8 mouse cellular contexts compared by ENCODE assay signal in genomic region chr1:185203196-185203908, GRCm38 (mm10). TPM values are rescaled to one million over a fixed set of nuclear protein-coding genes. Genes with fewer than 3 reads are reported as not detected.
A peak's percentile ranks its signal among the peaks of the same experiment; 100 is the strongest.
DNase-seq lines count a peak whose midpoint lies in the region; ATAC-seq and TF ChIP-seq lines count a peak whose summit lies in the region.

No protein-coding gene starts in this region.

- no peak for TF ChIP-seq CTCF in brain, embryonic 14.5 days (IDR thresholded peaks at IDR 0.05; ENCODE audit: borderline replicate concordance, extremely low read depth, insufficient read depth, insufficient read length)

- H3K4me3 ChIP-seq in hindbrain, embryonic 14.5 days (replicated peaks; ENCODE audit: low read length) = peak overlapping the region; percentile 85
- peak overlapping the region; percentile 91 for H3K4me3 ChIP-seq in liver, embryonic 12.5 days
- peak overlapping the region; percentile 49 for H3K4me3 ChIP-seq in myocyte

- 4% methylated on average over 23 of the region's 23 CpGs for WGBS in hindbrain, embryonic 14.5 days
- WGBS in liver, embryonic 12.5 days (ENCODE audit: insufficient replicate concordance) = 7% methylated on average over 23 of the region's 23 CpGs

- H3ac ChIP-seq in myocyte (ENCODE audit: control insufficient read depth, insufficient read length) = peak overlapping the region; percentile 26

- H3K79me2 ChIP-seq in myocyte (ENCODE audit: control insufficient read depth, insufficient read depth) = peaks cover 42% of the 10 kb centered on the region

- ATAC-seq in erythroid progenitor cell, adult 5-6 weeks (replicated peaks; ENCODE audit: low FRiP score, poor library complexity, severe bottlenecking) = peak; percentile 8
- ATAC-seq in hindbrain, embryonic 14.5 days (ENCODE audit: low FRiP score) = no peak
- no peak for ATAC-seq in liver, embryonic 12.5 days

- H3K4me2 ChIP-seq in hindbrain, embryonic 14.5 days (replicated peaks) = peak overlapping the region; percentile 94
- H3K4me2 ChIP-seq in liver, embryonic 12.5 days = peak overlapping the region; percentile 93
- peak overlapping the region; percentile 64 for H3K4me2 ChIP-seq in myocyte (ENCODE audit: low read depth)

- no peaks in the 10 kb centered on the region for H3K27me3 ChIP-seq in hindbrain, embryonic 14.5 days (ENCODE audit: control insufficient read depth, insufficient read depth, low read length)
- H3K27me3 ChIP-seq in liver, embryonic 12.5 days (replicated peaks) = 0 out of 2 replicates have a peak, but pooled peaks cover 10% of the 10 kb centered on the region
- H3K27me3 ChIP-seq in myocyte (ENCODE audit: control insufficient read depth, insufficient read depth, insufficient read length) = no peaks in the 10 kb centered on the region

- H3K9ac ChIP-seq in hindbrain, embryonic 14.5 days = peak overlapping the region; percentile 80
- H3K9ac ChIP-seq in liver, embryonic 12.5 days = peak overlapping the region; percentile 76

- H3K27ac ChIP-seq in hindbrain, embryonic 14.5 days = peak overlapping the region; percentile 53
- H3K27ac ChIP-seq in liver, embryonic 12.5 days = peak overlapping the region; percentile 87

- H3K9me3 ChIP-seq in hindbrain, embryonic 14.5 days (ENCODE audit: control insufficient read depth, low read length) = no peaks in the 10 kb centered on the region
- no peaks in the 10 kb centered on the region for H3K9me3 ChIP-seq in liver, embryonic 12.5 days (replicated peaks)

- no peak for TF ChIP-seq POLR2A in brain, embryonic 14.5 days (IDR thresholded peaks at IDR 0.05; ENCODE audit: borderline replicate concordance, extremely low read depth, insufficient read depth, insufficient read length, poor library complexity, severe bottlenecking)
- TF ChIP-seq POLR2A in myocyte (IDR thresholded peaks at IDR 0.05; ENCODE audit: insufficient read length, low read depth) = no peak

- no peaks in the 10 kb centered on the region for H3K36me3 ChIP-seq in hindbrain, embryonic 14.5 days (replicated peaks; ENCODE audit: control insufficient read depth, insufficient read depth)
- peaks cover 9% of the 10 kb centered on the region; the same call in 1 of the 2 replicates for H3K36me3 ChIP-seq in liver, embryonic 12.5 days
- peaks cover 5% of the 10 kb centered on the region for H3K36me3 ChIP-seq in myocyte (ENCODE audit: control insufficient read depth, insufficient read depth)

- H3K4me1 ChIP-seq in hindbrain, embryonic 14.5 days (replicated peaks; ENCODE audit: control insufficient read depth, insufficient read depth, low read length) = peaks cover 41% of the 10 kb centered on the region
- peaks cover 47% of the 10 kb centered on the region for H3K4me1 ChIP-seq in liver, embryonic 12.5 days

- peak; percentile 57 for DNase-seq in adrenal gland, adult 2 months
- DNase-seq in adrenal gland, postnatal 14 days = no peak
- DNase-seq in brain, embryonic 14.5 days (ENCODE audit: low read depth) = peak; percentile 65
- DNase-seq in hindbrain, embryonic 14.5 days (ENCODE audit: low spot score) = no peak
- DNase-seq in spleen, postnatal 14 days (ENCODE audit: low spot score in 2 of 2) = no peak

TF ChIP-seq in myocyte, 11 proteins besides CTCF, POLR2A, EP300 and RAD21:
- TF ChIP-seq CEBPB (IDR thresholded peaks at IDR 0.05; ENCODE audit: insufficient read depth, poor library complexity, severe bottlenecking) (no peak), POLR2AphosphoS2 (IDR thresholded peaks at IDR 0.05; ENCODE audit: insufficient read length, low read depth) (no peak), MYOG (IDR thresholded peaks at IDR 0.05; ENCODE audit: control insufficient read depth in 1 of 3, insufficient read depth in 1 of 3, insufficient read length in 2 of 3, low read depth in 2 of 3) (no peak), SRF (IDR thresholded peaks at IDR 0.05; ENCODE audit: control insufficient read depth, insufficient read length, low read depth) (no peak), REST (IDR thresholded peaks at IDR 0.05; ENCODE audit: insufficient read depth, insufficient read length) (no peak), USF1 (IDR thresholded peaks at IDR 0.05; ENCODE audit: low read depth) (no peak), E2F4 (IDR thresholded peaks at IDR 0.05; ENCODE audit: insufficient read depth) (no peak), TCF3 (IDR thresholded peaks at IDR 0.05; ENCODE audit: insufficient read length, low read depth) (no peak), TCF12 (IDR thresholded peaks at IDR 0.05; ENCODE audit: insufficient read depth, poor library complexity, severe bottlenecking) (no peak)

RNA-seq across cellular contexts. Expression of gene Rab3gap2, which starts 0.6 kb away (rescaled TPM):
- total RNA-seq in adrenal gland, adult 2 months (2021) = 10 to 100 TPM; 50.5 to 52.8 TPM
- polyA plus RNA-seq in adrenal gland, adult 2 months (2012; rRNA removed) = 23.7 and 36.8 TPM in 2 replicates
- 38.6 and 42.1 TPM in 2 replicates for total RNA-seq in adrenal gland, postnatal 14 days (2021)
- 43.4 and 44.9 TPM in 2 replicates for polyA plus RNA-seq in brain, embryonic 14.5 days (2012; rRNA removed)
- total RNA-seq in erythroid progenitor cell, adult 5-6 weeks (2015; ENCODE audit: low replicate concordance) = 7.9 and 15.5 TPM in 2 replicates
- total RNA-seq in erythroid progenitor cell, adult 5-6 weeks (2017; ENCODE audit: low replicate concordance) = 11.8 and 15.1 TPM in 2 replicates
- 26.8 and 28.8 TPM in 2 replicates for polyA plus RNA-seq in hindbrain, embryonic 14.5 days (2014; fragmentation: Nextera tagmentation; extraction: Ambion mirVana)
- polyA plus RNA-seq in liver, embryonic 12.5 days (2016; fragmentation: Nextera tagmentation; extraction: Ambion mirVana) = 18.4 and 19.3 TPM in 2 replicates
- 32.2 TPM for polyA plus RNA-seq in myocyte (2012; fragmentation: generic; extraction: Trizol)

Comparison
In these comparisons a context has a peak if more than half of its experiments do, and no peak if none do; other contexts are left out.
1. DNase-seq: peak in adrenal gland, adult 2 months (single experiment) and brain, embryonic 14.5 days (single experiment); none in adrenal gland, postnatal 14 days (single experiment), hindbrain, embryonic 14.5 days (single experiment) and spleen, postnatal 14 days (0 of 2).
2. Peak in every context shown above with its lines, with median percentiles within 50 percentile points of each other: H3K4me2 ChIP-seq and H3K4me3 ChIP-seq.